Mouse (Mus musculus) lung, adult 2 months (tissue): ENCODE measurements at regions not wholly inside any gene's neighbourhood (a gene's known extent, or its start where the extent isn't known, plus 50 kb on each side); places are given as distances from the start of the nearest gene placed in this dataset.

Experiments
- CTCF ChIP-seq: fragments of 200-500 bp; IDR thresholded peaks from 2 replicates; pipeline ENCODE4 v1.5.1; 2011; ENCODE audit warnings: mild to moderate bottlenecking, low read length, control low read depth; ENCODE audit not compliant: insufficient read depth
- POLR2A ChIP-seq: fragments of 200-500 bp; IDR thresholded peaks from 2 replicates; pipeline ENCODE4 v1.6.1; 2011; ENCODE audit warnings: low read depth, mild to moderate bottlenecking, control low read depth, low read length, borderline replicate concordance; ENCODE audit errors: extremely low read depth

- TF ChIP-seq POLR2A (no peak), CTCF (no peak)
These were observed 192.9 kb upstream of the Irx5 start for GRCm38 (mm10) chr8:92164496-92164895.
